Mouse (Mus musculus) hindbrain, embryonic 16.5 days (tissue): ENCODE results near the gene Fga. TPM values are rescaled to one million over a fixed set of nuclear protein-coding genes. Genes with fewer than 3 reads are reported as not detected.

Source experiments
- ATAC-seq: fragments of 200-750 bp; cut with Nextera tagmentation; 2 replicates; pipeline ENCODE4 v1.8.0; 2017; ENCODE audit warnings: moderate TSS enrichment, moderate library complexity
- H3K27ac ChIP-seq: fragments of 300-500 bp; sonication (generic); 2 replicates; pipeline ENCODE4 v1.5.1; 2014; ENCODE audit warnings: low read depth, mild to moderate bottlenecking, control low read depth, low read length, moderate library complexity
- H3K27me3 ChIP-seq: fragments of 300-500 bp; sonication (generic); replicated peaks from 2 replicates; pipeline ENCODE4 v1.6.1; 2014; ENCODE audit warnings: low read length; ENCODE audit not compliant: control insufficient read depth, insufficient read depth
- H3K36me3 ChIP-seq: fragments of 300-500 bp; sonication (generic); 2 replicates; pipeline ENCODE4 v1.6.1; 2014; ENCODE audit warnings: mild to moderate bottlenecking, low read length, moderate library complexity, mixed read lengths; ENCODE audit not compliant: control insufficient read depth, insufficient read depth
- H3K4me1 ChIP-seq: fragments of 300-500 bp; sonication (generic); 2 replicates; pipeline ENCODE4 v1.6.1; 2014; ENCODE audit warnings: low read depth, low read length; ENCODE audit not compliant: control insufficient read depth, insufficient read depth
- H3K4me2 ChIP-seq: fragments of 300-500 bp; sonication (generic); 2 replicates; pipeline ENCODE4 v1.6.1; 2014; ENCODE audit warnings: mild to moderate bottlenecking, low read length, control low read depth, moderate library complexity
- H3K4me3 ChIP-seq: fragments of 300-500 bp; sonication (generic); 2 replicates; pipeline ENCODE4 v1.5.1; 2014; ENCODE audit warnings: mild to moderate bottlenecking, low read length, control low read depth, moderate library complexity
- H3K9ac ChIP-seq: fragments of 300-500 bp; sonication (generic); 2 replicates; pipeline ENCODE4 v1.6.1; 2014; ENCODE audit warnings: low read depth, mild to moderate bottlenecking, control low read depth, low read length, moderate library complexity
- H3K9me3 ChIP-seq: fragments of 300-500 bp; sonication (generic); 2 replicates; pipeline ENCODE4 v1.6.1; 2014; ENCODE audit warnings: mild to moderate bottlenecking, low read length, moderate library complexity; ENCODE audit not compliant: control insufficient read depth
- WGBS: fragments of 180-500 bp; shearing (Covaris S2); extraction: QIAGEN DNeasy Blood & Tissue Kit; methylation state at CpG from one replicate; pipeline ENCODE4 v1.1.7; 2014; 5-methylcytosine and 5-hydroxymethylcytosine counted together
- polyA plus RNA-seq: library from polyadenylated mRNA; unstranded; fragments of >200 nt; fragmentation: Nextera tagmentation; extraction: Ambion mirVana; gene quantifications from 2 replicates; pipeline ENCODE4 v1.2.1, GENCODE M21; 2015

Gene Fga
- polyA plus RNA-seq, 1 experiment from 2014 or later: not detected

DNA sequence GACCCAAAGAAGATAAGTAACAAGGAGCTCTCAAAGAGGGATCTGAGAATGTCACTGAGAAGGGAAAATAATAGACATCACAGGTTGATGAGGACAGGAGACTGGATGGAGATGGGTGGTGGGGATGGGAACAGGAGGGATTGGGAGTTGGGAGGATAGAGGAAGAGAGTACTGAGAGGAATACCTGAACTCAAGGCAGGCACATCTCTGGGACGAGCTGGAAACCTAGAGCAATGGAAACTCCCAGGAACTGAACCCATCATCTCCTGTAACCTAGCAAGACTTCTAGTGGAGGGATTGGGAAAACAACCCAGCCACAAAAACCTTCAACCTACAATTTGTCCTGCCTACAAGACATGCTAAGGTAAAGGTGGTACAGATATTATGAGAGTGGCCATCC, 9.6 kb upstream of the Fga start:
- WGBS: 84% methylated on average over 1 of the region's 1 CpGs
- H3K9ac ChIP-seq: no peak overlapping the region
- H3K4me3 ChIP-seq: no peak overlapping the region
- H3K4me2 ChIP-seq: no peak overlapping the region
- H3K27ac ChIP-seq: no peak overlapping the region
- no peaks in the 10 kb centered on the region for H3K27me3 ChIP-seq
- H3K36me3 ChIP-seq: no peaks in the 10 kb centered on the region
- no peaks in the 10 kb centered on the region for H3K9me3 ChIP-seq
- no peak for ATAC-seq
- no peaks in the 10 kb centered on the region for H3K4me1 ChIP-seq

DNA sequence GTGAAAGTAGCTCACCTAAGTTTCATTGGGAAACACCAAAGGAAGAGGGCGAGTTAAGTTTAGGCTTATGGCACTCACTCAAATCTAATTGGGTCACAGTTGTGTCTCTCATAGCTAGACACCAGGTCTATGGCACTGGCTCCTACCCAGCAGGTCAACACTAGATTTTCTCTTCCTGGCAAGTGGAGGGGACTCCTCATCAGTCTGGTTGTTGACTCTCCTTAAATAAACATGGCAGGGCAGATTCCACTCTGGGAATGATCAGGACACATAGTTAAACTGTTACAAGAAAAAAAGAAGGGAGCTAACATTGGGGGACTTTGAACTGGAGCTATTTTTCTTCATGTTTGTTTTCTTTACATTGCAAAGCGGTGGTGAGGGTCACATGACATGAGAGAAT, 5.5 kb upstream of the Fga start:
- H3K4me1 ChIP-seq: no peaks in the 10 kb centered on the region

DNA sequence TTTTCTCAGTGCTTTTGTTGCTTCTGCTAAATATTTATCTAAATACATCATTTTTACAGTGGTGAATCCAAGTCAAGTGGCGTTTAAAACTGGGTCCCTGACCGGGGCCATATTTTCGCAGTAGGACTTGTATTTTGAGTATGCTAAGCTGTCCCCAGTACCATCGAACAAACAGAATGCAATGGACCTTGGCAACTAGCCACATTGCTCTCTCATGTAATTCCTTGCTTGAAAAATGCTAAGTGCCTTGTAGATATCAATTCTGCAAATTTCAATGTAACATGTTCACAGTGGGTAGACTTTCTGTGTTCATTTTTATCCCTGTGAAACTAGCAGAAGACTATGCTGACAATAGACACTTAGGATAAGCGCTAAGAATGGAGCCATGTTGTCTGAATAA, 4.7 kb upstream of the Fga start:
- no peaks in the 10 kb centered on the region for H3K36me3 ChIP-seq
- WGBS: 92% methylated on average over 5 of the region's 5 CpGs
- no peak for ATAC-seq
- H3K4me2 ChIP-seq: no peak overlapping the region
- H3K9me3 ChIP-seq: no peaks in the 10 kb centered on the region
- H3K27ac ChIP-seq: no peak overlapping the region
- H3K9ac ChIP-seq: no peak overlapping the region
- no peak overlapping the region for H3K4me3 ChIP-seq
- no peaks in the 10 kb centered on the region for H3K27me3 ChIP-seq
- H3K4me1 ChIP-seq: no peaks in the 10 kb centered on the region

More for the DNA sequence above, 5.5 kb upstream of the Fga start:
- 85% methylated on average over 2 of the region's 2 CpGs for WGBS
- Histone ChIP-seq H3K4me3 (no peak overlapping the region), H3K9ac (no peak overlapping the region), H3K27ac (no peak overlapping the region), H3K36me3 (no peaks in the 10 kb centered on the region), H3K27me3 (no peaks in the 10 kb centered on the region), H3K4me2 (no peak overlapping the region), H3K9me3 (no peaks in the 10 kb centered on the region)
- no peak for ATAC-seq

DNA sequence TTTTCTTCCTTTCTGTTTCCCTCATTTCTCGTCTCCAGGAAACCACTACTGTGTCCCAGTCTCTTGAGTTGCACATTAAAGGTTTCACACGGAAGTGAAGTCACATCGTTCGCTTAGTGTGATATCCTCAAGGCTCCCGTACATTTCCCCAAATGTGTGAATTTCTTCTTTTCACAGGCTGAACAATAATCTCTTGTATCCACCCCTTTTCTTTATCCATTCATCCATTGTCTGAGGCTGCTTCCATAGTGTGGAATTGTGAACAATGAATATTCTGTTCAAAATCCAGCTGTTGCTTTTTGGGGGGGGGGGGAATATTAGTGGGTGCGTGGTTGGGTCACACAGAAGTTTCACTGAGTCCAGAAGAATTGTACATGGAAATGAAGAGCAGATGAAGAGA, 840 bp upstream of the Fga start:
- no peaks in the 10 kb centered on the region for H3K27me3 ChIP-seq
- no peak for ATAC-seq
- no peak overlapping the region for H3K27ac ChIP-seq
- H3K36me3 ChIP-seq: no peaks in the 10 kb centered on the region
- H3K9ac ChIP-seq: no peak overlapping the region
- H3K4me3 ChIP-seq: no peak overlapping the region
- WGBS: 65% methylated on average over 6 of the region's 6 CpGs
- no peak overlapping the region for H3K4me2 ChIP-seq
- H3K4me1 ChIP-seq: no peaks in the 10 kb centered on the region
- no peaks in the 10 kb centered on the region for H3K9me3 ChIP-seq

DNA sequence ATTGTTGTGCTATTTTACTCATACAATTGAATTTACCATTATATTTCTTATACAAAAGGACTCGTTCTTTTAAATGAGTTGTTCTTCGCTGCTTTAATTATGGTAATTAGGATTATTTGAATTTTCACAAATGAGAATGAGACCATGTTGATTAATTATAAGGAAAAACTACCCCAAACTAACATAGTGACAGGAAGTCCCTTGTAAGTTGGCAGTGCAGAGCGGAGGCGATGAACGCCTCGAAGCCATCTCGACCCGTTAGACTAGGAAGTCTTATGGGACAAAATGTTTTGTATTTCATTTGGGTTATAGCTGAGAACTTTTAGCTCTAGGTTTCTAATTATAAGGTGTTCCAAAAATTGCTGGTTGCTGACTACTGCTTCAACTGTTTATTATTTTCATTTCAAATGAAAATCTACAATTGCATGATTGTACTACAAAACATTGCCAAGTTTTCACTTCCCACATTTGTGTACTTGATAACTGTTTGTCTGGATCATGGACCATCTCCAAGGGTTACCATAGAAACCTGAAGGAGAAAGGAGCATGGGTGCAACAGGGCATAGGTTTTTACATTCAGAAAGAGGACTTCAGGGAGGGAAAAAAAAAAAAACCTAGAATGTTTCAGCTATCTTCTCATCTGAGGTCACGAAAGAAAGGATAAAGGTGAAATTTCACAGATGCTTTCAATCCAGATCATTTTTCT, 1.8 kb downstream of the Fga start:
- ATAC-seq: no peak
- Histone ChIP-seq H3K9me3 (no peaks in the 10 kb centered on the region), H3K27ac (no peak overlapping the region), H3K4me1 (no peaks in the 10 kb centered on the region), H3K4me3 (no peak overlapping the region), H3K9ac (no peak overlapping the region), H3K36me3 (no peaks in the 10 kb centered on the region), H3K4me2 (no peak overlapping the region), H3K27me3 (no peaks in the 10 kb centered on the region)
- WGBS: 83% methylated on average over 9 of the region's 9 CpGs

DNA sequence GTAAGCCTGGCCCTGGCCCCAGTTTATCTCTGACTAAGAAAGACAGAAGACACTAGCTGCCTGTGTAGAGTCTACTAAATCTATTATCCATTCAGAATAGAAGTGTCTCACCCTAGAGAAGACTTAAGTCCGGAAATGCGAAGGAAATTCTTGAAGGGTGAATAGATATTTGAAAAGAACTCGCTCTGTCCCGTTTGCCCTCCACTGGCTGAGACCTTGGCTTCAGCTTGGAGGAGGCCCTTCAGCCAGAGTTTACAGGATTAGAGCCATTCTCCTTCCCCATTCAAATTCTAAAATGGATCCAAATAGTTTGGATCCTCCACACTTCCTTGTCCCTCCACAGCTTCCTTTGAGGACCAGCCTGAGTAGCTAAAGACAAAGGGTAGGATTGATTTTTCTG, 4.5 kb downstream of the Fga start:
- H3K36me3 ChIP-seq: no peaks in the 10 kb centered on the region
- H3K4me3 ChIP-seq: no peak overlapping the region
- H3K9ac ChIP-seq: no peak overlapping the region
- no peak overlapping the region for H3K27ac ChIP-seq
- H3K4me2 ChIP-seq: no peak overlapping the region
- no peak for ATAC-seq
- H3K4me1 ChIP-seq: no peaks in the 10 kb centered on the region
- whole genome bisulfite sequencing: 86% methylated on average over 4 of the region's 4 CpGs
- H3K27me3 ChIP-seq: no peaks in the 10 kb centered on the region
- no peaks in the 10 kb centered on the region for H3K9me3 ChIP-seq

DNA sequence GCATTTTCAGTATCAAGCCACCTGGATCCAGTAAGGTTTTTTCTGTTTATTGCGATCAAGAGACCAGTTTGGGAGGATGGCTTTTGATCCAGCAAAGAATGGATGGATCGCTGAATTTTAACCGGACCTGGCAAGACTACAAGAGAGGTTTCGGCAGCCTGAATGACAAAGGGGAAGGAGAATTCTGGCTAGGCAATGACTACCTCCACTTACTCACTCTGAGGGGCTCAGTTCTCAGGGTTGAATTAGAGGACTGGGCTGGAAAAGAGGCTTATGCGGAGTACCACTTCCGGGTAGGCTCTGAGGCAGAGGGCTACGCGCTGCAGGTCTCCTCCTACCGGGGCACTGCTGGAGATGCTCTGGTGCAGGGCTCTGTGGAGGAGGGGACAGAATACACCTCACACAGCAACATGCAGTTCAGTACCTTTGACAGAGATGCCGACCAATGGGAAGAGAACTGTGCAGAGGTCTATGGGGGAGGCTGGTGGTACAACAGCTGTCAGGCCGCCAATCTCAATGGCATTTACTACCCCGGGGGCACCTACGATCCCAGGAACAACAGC, 7.0 kb downstream of the Fga start:
- 50% methylated on average over 13 of the region's 13 CpGs for WGBS
- Histone ChIP-seq H3K4me1 (no peaks in the 10 kb centered on the region), H3K4me3 (no peak overlapping the region), H3K9me3 (no peaks in the 10 kb centered on the region), H3K36me3 (no peaks in the 10 kb centered on the region), H3K4me2 (peak overlapping the region; percentile 44), H3K27me3 (no peaks in the 10 kb centered on the region), H3K27ac (no peak overlapping the region), H3K9ac (0 out of 2 replicates have a peak overlapping the region, but pooled peaks have one; percentile 31)
- ATAC-seq: no peak

DNA sequence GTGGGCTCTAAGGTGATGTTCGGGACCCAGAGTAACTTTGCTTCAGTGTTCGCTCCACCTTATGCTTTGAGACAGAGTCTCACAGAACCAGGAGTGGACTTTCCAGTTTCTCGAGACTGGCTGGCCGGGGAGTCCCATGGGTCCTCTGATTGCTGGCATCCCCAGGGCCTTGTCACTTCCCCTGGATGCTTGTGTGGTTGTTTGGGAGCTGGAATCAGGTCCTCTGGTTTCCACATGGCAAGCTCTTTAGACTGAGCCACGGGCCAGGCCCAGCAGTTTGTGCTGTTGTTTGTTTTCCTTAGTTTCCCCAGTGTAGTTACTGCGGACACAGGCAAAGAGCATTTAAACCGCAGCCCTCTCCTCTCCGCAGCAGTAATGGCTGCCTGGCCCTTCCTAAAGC, 7.9 kb downstream of the Fga start:
- 85% methylated on average over 8 of the region's 8 CpGs for WGBS
- no peak overlapping the region for H3K4me3 ChIP-seq
- no peaks in the 10 kb centered on the region for H3K9me3 ChIP-seq
- H3K36me3 ChIP-seq: no peaks in the 10 kb centered on the region
- H3K27me3 ChIP-seq: no peaks in the 10 kb centered on the region
- H3K9ac ChIP-seq: no peak overlapping the region
- H3K4me2 ChIP-seq: no peak overlapping the region
- no peak for ATAC-seq
- H3K4me1 ChIP-seq: no peaks in the 10 kb centered on the region
- H3K27ac ChIP-seq: no peak overlapping the region

DNA sequence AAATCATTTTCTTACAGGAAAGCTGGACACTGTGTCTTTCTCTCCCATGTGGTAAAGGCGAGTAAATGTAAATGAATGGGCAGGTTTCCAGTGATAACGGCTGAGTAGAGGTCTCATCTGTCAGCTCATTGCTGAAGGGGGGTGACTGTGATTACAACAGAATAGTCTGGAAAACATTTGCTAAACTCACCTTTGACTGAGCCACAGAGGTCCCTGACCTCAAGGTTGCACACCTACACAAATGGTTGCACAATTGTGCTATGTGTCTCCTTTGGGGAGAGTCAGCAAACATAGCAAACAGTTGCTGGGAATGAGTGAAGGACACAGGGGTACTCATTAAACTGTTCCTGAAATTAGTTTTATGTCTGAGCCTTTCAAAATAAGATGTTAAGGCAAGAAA, 13.0 kb downstream of the Fga start:
- H3K9me3 ChIP-seq: no peaks in the 10 kb centered on the region
- 72% methylated on average over 2 of the region's 2 CpGs for WGBS
- ATAC-seq: no peak
- H3K36me3 ChIP-seq: no peaks in the 10 kb centered on the region
- H3K4me1 ChIP-seq: no peaks in the 10 kb centered on the region
- H3K27ac ChIP-seq: no peak overlapping the region
- no peak overlapping the region for H3K4me3 ChIP-seq
- H3K9ac ChIP-seq: no peak overlapping the region
- no peaks in the 10 kb centered on the region for H3K27me3 ChIP-seq
- H3K4me2 ChIP-seq: no peak overlapping the region
